Mouse (Mus musculus) thymus, adult 2 months (tissue): ENCODE results near the gene Glis3.

ENCODE experiments used
- CTCF ChIP-seq: fragments of 200-500 bp; IDR thresholded peaks from 2 replicates; pipeline ENCODE4 v1.5.1; 2012; ENCODE audit warnings: mild to moderate bottlenecking, control low read depth, low read length, moderate library complexity, borderline replicate concordance; ENCODE audit not compliant: control insufficient read depth, poor library complexity, insufficient read depth; ENCODE audit errors: extremely low read depth
- POLR2A ChIP-seq: fragments of 200-500 bp; IDR thresholded peaks from 2 replicates; pipeline ENCODE4 v1.6.1; 2012; ENCODE audit warnings: mild to moderate bottlenecking, low read length, control low read depth, moderate library complexity; ENCODE audit not compliant: control insufficient read depth, poor library complexity, insufficient read depth; ENCODE audit errors: extremely low read depth

DNA sequence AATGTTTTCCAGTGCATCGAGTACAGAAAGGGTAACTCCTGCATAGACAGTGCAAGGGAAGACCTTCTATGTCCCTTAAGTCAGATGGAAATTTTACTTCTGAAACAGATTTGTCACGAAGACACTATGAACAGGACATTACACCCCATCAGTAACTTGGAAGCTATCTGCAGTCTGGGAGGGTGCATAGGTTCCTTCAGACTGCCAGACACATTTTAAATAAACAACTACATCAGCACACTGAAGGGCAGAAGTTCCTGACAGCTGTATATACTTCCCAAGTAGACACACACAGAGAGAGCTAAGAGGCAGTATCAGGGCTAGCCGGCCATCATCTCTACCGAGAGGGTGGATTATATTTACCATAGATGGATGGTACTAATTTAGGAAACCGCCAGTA lies 296.5 kb downstream of the Glis3 start:
- no peak for TF ChIP-seq CTCF
- no peak for TF ChIP-seq POLR2A
